Mouse (Mus musculus) gastrocnemius, postnatal 4 days (tissue): ENCODE measurements around the gene Spsb3. TPM values are rescaled to one million over a fixed set of nuclear protein-coding genes. Genes with fewer than 3 reads are reported as not detected.

Source experiments
- DNase-seq, 2 experiments: peaks; one replicate each; pipeline ENCODE4 v3.0.0; 2021 to 2022; ENCODE audit warnings: low spot score in 2 of 2, mixed read lengths in 2 of 2
- long read RNA-seq, 2 experiments: library from polyadenylated mRNA; stranded (forward); transcript quantifications; one replicate each; pipeline ENCODE4 v2.0.0; 2021
- total RNA-seq, 2 experiments: library from RNA; stranded (reverse); gene quantifications; 2 replicates each; pipeline ENCODE4 v1.2.3; 2021

Spsb3 gene
- 10 to 100 TPM; 29.0 to 32.3 TPM for total RNA-seq
- long read RNA-seq, experiment 1, transcript Spsb3-209 (7 exons, 1,953 nt) = major isoform, 36 of 93 reads
- long read RNA-seq, experiment 1, transcript Spsb3-203 (7 exons, 1,641 nt) = minor isoform, 28 of 93 reads
- long read RNA-seq, experiment 1, partial matches to known transcripts = 5 of 93 reads
- long read RNA-seq, experiment 1, other reads (novel, unspliced or antisense) = 21 of 93 reads
- long read RNA-seq, experiment 2, transcript Spsb3-203 (7 exons, 1,641 nt) = minor isoform, 14 of 93 reads
- long read RNA-seq, experiment 2, transcript Spsb3-209 (7 exons, 1,953 nt) = major isoform, 39 of 93 reads
- long read RNA-seq, experiment 2, partial matches to known transcripts = 7 of 93 reads
- long read RNA-seq, experiment 2, other reads (novel, unspliced or antisense) = 26 of 93 reads

DNA sequence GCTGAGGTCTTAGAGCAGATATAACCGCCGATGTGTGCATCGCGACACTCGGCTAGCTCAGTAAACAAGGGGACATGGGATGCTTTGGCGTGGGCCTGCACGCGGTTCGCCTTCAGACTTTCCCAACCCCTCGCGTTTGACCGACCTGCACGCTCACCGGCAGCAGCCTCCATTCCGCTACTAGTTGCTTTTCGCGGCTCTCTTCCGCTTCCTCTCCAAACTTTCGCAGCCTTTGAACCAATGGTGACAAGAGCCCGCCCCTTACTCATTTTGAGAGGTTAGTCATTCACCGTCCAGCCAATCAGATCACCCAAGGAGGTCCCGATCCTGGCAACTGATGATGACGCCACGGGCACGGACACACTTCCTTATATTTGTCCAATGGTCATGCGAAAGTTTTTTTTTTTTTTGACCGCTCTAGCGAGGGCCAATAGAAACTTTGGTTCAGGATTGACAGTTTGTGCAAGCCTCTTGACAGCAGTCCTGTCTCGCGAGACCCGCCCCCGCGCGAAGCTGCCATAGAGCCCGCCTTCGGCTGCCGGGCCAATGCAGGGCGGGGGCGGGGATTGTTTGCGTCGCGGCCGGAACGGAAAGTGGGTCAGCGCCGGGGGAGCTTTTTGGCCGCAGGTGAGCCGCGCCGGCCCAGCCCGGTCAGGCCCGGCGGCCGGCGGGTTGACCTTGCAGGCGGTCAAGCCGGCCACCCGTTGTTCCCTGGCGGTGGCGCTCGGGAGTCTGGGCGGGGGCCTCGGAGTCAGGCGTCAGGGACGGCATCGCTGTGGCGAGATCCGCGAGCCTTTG lies at the start of gene Spsb3, which contains the start of gene Nubp2:
Gene Spsb3, plus strand, starts transcription at position 510 of the 798 bp plus-strand sequence.
Gene Nubp2, minus strand, starts transcription at position 216 of the 798 bp plus-strand sequence.
- DNase-seq = peak; percentile 97 to 99

DNA sequence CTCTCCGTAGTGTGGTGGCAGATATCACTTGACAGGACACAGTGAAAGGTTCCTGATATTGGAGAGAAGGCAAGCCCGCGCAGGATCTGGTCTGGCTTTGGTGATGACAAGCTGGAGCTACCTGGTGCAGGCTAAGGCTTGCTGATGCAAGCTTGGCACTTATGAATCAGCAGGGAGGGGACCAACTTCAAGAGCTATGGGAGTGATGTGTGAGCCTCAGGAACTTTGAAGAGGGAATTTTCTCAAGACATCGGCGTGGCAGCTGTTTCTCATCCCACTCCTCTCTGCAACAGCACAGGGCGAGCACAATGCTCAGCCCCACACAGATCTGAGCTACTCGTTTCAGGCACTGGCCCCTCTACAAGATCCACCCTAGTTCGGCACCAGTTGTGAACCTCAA lies 46.6 kb upstream of the Spsb3 start, which contains the start of gene Hagh:
Gene Hagh, plus strand, starts transcription at position 302 of the 400 bp plus-strand sequence.
- no peak for DNase-seq

DNA sequence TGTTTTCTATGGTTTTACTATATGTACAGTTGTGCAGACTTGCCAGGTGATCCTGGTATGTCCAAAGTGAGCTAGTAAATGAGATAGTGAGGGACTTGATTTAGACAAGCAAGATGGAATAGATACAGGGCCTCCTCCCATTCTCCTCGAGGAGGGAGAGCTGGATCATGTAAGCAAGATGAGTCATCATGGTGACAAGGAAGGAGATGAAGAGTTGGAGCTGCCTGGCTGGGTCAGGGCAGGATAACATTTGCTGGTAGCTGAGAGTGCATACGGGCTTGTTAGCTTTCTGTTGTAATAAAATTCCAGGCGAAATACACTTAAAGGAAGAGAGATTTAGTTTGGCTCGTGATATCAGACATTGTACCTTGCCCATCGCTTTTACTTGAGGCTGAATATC lies 46.1 kb upstream of the Spsb3 start:
- DNase-seq = no peak

DNA sequence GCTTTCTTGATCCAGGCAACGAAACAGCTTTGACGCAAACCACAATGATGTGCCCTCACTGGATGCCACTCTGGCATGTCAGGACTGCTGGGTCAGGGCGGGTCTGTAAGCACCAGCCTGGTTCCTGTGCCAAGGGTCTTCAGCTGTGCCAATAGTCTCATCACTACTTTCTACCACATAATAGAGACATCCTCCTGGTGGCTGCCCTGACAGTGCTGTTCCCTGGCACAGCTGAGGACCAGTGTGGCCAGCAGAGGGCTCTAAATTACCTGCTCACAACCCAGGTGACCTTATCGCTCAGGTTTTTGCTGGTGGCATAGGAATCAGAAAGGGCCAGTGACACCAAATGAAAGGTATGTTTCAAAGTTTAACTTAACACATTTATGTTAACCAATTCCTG lies 45.3 kb upstream of the Spsb3 start:
- DNase-seq = no peak

DNA sequence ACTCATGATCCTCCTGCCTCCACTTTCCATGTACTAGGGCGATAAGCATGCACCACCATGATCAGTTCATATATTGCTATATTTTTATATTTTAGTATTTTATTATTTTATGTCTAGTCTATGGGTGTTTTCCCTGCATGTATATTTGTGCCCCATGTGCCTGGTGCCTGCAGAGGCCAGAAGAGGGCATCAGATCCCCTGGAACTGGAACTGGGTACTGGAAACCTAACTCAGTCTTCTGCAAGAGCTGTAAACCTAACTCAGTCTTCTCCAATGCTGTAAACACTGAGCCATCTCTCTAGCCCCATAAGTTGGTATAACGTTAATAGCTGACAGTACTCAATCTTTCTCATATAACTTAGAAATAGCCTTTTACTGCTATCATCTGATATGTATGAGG lies 43.8 kb upstream of the Spsb3 start:
- no peak for DNase-seq

DNA sequence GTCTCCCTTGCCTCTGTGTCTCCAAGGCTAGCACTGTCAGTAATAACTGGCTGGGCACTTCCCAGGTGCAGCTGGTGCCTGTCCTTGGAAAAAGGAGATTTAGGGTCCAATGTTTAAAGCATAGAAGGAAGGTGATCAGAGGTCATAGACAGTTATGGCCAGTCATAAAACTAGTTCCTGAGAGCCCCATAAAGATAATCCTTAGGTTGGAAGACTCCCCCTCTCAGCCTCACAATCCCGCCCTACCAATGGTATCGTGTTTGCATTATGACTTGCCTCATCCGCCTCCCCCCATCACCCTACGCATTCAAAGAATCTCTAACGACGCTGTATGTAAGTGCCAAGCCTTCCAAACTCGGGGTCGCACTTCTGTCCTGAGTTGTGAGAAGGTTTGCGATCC lies 41.9 kb upstream of the Spsb3 start:
- no peak for DNase-seq

DNA sequence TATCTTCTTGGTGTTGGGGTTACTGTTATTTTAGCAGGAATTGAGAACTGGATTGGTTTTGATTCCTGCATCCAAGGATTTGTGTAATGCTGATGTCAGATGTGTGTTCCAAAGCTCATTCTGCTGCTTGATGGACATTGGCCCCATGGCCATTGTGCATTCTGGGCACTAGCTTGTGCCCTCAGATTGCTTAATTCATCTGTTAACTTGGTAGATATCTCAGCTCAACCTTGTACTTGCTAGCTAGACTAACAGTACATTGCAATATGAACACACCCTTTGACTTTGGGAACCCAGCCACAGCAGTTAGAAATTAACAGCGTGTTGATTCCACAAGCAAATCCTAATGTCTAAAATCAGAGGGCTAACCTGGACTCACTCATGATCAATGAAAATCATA lies 39.1 kb upstream of the Spsb3 start:
- no peak for DNase-seq

DNA sequence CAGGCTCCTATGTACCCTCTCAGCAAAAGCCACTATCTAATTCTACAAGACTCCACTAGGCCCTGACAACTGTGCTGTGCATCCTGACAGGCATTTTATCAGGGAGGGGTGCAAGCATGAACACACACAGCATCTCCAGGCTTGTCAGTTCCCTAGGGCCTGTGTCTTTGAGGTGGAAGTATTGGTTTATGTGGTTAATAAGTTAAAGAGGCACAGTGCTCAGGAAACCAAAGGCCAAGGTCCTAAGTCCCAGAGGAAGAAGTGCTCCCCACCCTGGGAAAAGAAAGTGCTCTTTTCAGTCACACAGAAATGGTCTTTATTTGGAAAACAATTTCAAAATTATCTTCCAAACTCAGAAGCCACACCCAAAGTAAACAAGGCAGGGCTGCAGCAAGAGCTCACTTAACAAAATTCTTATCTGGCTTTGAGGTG lies 37.8 kb upstream of the Spsb3 start:
- no peak for DNase-seq

DNA sequence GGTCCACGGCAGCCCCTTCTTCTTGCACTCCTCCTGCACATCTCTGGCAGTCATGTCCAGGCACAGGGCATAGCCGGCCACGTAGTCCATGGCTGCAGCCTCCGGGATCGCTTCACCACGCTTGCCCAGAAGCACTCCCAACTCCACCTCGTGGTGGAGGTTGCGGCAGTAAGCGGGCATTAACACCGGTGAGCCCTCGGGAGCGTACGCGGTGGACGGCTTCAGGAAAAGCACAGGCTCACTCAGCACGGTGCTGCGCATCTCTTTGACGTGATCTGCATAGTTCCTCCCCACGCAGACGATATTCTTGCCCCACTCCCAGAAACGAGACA lies 36.7 kb upstream of the Spsb3 start:
- DNase-seq = no peak

DNA sequence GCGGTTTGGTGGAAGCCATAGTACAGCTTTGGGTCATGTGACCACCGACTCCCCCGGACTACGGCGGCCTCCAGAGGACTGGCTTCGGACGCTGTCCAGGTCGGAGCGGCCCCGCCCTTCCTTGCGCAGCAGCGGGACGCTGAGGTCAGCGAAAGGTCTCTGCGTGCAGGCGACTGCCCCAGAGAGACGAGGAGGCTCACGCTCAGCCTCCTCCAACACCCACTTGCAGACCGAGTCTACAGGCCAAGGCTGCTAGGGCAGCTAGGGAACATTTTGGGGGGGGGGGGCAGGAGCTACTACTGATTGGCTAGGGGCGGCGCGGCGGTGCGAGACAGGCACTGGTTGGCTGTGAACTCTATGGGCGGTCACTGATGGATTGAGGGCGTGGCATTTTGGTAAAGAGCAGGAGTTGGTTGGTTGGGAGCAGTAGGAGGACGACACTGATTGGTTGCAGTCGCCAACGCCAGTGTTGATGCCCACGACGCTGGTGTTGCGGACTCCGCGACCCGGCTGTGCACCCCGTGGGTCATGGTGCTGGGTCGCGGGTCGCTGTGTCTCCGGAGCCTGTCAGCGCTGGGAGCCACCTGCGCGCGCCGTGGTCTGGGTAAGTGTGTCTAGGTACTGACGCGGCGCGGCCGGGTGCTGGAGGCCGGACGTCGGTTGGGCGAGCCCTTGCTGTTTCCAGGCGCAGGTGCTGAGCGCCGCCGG lies 36.2 kb upstream of the Spsb3 start, which contains the start of gene Fahd1:
Gene Fahd1, minus strand, starts transcription at position 300 of the 708 bp plus-strand sequence.
- peak; percentile 68 to 94 for DNase-seq

DNA sequence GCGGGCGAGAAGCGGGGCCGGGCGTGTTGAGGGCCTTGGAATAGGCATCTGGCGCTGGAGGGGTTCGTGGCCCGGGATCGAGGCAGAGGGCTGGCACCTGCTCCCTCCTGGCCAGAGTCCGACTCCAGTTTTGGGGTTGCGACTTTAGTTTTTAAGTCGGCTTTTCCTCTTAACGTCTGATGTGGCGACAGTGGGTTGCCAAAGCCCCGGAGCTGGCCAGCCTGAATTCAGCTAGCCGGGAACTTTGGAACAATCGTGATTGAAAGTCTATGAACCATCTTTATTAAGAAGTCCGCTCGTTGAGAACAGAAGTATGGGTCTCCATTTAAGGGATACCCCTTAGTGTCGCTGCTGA lies 35.7 kb upstream of the Spsb3 start:
- no peak for DNase-seq

DNA sequence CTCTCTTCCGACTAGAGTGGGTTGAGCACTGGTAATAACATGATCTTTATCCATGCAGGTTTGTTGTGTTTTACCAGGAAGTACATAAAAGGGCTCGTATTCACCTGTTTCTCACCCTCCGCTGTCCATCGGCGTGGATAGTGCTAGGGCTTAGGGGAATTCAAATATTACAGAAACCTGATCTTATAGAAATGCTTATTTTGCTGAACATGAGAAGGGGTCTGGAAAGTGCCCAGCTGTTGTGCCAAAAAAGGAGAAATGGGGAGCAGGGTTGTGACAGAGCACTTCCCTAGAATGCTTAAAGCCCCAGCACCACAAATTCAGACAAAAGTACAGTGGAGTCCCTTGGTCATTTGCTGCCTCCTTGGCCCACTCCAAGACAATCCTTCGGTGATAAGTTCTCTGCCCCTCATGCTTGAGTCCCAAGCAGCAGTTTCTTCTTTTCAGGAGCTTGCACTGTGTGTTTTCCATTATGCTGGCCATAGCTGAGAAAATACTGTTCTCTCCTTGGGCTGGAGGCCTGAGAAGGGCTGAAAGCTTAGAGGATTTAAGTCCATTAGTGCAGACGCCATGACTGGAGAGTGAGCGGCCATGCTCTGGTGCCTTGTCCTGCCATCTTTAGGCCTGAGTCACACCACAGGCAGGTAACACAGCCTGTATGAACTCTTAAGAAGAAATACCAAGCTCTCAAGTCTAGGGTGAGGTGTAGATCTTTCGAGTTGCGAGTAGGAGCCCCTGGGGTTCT lies 34.9 kb upstream of the Spsb3 start:
- no peak for DNase-seq

DNA sequence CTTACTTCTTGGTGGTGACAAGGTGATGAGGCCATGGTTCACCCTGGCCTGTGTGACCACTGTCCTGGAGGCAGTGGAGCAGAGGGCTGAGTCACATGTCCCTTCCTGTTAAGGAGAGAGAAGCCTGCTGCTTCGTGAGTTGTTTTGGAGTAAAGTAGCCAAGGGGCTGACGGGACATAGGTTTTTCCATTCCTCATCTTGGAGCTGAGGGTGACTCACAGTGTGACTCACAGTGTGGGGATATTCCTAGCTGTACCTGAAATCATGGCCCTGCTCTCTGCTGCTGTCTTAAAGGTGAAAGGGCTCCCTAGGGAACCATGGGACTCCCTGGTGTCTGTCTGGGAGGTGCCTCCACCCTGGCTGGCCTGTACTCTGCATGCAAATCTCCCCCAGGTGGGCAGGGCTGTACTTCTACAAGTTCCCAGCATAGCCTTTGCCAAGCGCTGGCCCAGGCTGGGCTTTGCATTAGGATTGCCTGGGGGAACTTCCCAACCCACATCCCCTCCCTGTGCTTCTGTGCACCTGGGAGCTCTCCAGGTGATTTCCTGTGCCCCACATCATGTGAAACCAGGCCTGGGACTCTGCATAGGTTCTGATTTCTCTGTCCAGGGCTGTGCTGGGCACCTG lies 30.5 kb upstream of the Spsb3 start:
- DNase-seq = no peak

DNA sequence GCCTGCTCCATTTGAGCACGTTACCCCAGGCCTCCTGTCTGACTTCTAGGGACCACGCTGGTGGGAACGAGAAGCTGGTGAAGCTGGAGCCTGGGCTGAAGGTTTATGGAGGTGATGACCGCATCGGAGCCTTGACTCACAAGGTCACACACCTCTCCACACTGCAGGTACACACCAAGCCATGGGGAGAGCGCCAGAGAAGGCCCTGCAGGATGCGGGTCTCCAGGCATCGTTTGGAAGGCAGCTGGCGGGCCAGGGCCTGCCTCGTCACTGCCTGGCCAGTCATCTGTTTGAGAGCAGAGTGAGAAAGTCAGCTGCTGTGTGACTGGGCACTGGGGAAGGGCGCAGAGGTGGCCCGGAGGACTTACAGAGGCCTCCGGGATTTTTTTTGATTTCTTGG lies 29.9 kb upstream of the Spsb3 start:
- DNase-seq = no peak

DNA sequence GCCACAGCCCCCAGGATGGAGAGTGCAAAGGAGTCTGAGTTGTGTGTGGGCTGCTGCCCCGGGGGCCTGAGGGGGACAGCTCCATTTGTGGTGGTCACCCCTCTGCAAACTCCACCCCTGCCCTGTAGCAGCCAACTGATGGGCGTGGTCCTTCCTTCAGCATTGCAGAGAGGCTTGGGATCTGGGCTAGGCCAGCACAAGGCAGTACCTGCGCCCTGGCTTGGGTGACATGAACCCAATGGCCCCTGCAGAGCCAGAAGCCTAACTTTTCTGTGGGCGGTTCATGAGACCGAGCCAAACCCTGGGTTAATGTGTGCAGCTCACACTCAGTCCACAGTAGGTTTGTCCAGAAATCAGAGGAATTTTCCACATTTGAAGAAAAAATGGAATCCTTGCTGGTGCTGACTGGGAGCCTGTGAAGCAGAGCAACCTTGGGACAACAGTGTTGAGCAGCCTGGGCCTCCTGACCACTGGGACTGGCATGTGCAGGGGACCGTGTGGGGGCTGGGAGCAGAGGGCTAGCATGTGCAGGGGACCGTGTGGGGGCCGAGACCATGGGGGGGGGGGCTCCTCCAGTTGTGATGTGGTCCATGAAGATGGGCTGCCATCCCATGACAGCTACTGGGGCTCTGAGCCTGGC lies 28.5 kb upstream of the Spsb3 start:
- no peak for DNase-seq

DNA sequence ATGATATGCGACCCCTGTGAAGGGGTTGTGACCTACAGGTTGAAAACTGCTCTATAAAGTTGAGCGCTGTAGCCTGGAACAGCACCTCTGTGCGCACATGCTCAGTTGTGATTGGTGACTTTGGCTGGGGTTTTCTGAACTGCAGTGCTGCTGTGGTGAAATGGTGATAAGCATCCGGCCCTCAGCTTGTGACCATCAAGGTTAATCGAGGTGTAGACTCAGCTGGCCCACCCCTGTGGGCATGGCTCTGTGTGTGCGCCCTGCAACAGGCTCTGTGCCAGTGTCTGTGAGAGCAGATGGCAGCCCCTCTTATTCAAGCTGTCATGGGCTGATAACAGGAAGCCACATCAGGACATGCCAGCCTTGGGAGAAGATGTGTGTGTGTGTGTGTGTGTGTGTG lies 27.5 kb upstream of the Spsb3 start:
- DNase-seq = no peak

DNA sequence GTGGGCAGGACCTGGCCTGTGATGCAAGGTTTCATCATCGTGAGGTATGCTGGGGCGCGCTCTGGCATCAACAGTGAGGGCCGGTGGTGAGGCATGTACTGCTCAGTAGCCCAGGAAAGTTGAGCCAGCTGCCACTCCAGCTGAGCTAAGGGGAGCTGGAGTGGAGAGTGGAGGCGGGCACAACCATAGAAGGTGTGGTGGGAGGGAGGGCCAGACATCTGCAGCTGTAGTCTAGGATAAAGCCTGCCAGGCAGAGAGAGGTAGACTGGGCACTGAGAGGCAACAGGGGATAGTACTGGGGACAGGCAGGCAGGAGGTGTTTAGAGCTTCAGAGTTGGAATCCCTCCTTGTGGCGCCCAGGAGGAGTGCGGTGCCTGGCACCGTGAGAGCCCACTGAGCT lies 26.4 kb upstream of the Spsb3 start:
- no peak for DNase-seq

DNA sequence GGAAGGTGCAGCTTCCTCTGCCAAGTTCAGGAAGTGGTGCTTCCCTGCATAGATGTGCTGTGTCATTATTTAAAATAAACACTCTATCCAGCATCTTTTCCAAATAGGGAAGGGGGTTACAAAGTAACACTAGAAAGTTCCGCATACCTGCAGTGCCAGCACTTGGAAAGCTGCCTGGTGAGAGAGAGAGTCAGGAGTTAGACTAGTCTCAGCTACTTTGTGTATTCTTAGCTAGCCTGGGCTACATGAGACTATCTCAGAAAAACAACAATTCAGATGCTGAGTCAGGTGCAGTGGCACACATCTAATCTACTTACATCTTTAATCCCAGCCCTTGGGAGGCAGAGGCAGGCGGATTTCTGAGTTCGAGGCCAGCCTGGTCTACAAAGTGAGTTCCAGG lies 24.7 kb upstream of the Spsb3 start:
- DNase-seq = no peak

DNA sequence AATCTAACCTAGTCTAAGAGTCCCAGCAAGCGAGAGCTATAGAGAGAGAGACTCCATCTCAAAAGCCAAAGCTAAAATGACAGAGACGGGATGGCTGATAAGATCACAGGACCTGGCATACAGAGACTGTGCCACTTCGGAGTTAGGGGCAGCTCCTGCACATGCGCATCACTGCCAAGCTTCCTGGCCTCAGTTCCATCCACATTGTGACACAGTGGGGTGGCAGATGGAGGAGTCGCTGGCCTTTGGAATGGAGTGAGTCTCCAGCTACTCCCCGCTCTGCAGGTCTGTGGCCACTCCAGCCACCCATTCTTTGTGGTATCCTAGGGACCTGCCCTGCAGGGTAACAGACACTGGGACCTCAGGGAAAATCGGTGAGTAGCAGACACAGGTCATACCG lies 20.7 kb upstream of the Spsb3 start, which contains the start of gene Igfals:
Gene Igfals, plus strand, starts transcription at position 222 of the 400 bp plus-strand sequence.
- DNase-seq = no peak

DNA sequence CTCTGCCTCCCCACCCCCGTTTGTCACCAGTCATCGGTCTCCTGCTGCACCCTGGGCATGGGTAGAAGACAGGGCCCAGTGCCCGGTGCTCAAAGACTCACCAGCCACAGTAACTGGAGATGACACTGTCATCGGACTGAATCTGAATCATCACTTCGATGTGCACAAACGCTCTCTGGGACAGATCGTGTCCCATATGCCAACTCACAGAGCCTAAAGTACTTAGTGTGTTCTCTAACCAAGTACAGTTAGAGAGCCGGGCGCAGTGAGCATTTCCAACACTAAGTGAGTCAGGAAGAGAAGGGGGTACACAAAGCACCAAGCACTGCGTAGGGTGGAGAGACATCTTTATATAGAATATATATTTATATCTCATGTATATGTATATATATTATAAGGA lies 18.5 kb upstream of the Spsb3 start:
- no peak for DNase-seq
